Mouse (Mus musculus) small intestine, adult 2 months (tissue): ENCODE measurements around the gene Rpl15.

ENCODE experiments used
- CTCF ChIP-seq: fragments of 200-500 bp; IDR thresholded peaks from 2 replicates; pipeline ENCODE4 v1.5.1; 2012; ENCODE audit warnings: low read depth, mild to moderate bottlenecking, control low read depth, inconsistent platforms, low read length, moderate library complexity, mixed read lengths; ENCODE audit not compliant: insufficient replicate concordance, insufficient read length; ENCODE audit errors: extremely low read depth
- POLR2A ChIP-seq: fragments of 200-500 bp; IDR thresholded peaks from 2 replicates; pipeline ENCODE4 v1.6.1; 2012; ENCODE audit warnings: low read depth, mild to moderate bottlenecking, control low read depth, inconsistent platforms, low read length, moderate library complexity

GRCm38 (mm10) chr14:18271666-18272065, 475 bp upstream of the Rpl15 start:
- TF ChIP-seq CTCF (no peak), POLR2A (no peak)
